Mouse (Mus musculus): ENCODE results near the gene Taldo1.
A peak's percentile ranks its signal among the peaks of the same experiment; 100 is the strongest.
"Not testable (repeated sequence)": the region's sequence is repeated elsewhere in the genome, so short reads cannot be mapped to it uniquely, and the experiment has no call there.

Taldo1 gene

DNA sequence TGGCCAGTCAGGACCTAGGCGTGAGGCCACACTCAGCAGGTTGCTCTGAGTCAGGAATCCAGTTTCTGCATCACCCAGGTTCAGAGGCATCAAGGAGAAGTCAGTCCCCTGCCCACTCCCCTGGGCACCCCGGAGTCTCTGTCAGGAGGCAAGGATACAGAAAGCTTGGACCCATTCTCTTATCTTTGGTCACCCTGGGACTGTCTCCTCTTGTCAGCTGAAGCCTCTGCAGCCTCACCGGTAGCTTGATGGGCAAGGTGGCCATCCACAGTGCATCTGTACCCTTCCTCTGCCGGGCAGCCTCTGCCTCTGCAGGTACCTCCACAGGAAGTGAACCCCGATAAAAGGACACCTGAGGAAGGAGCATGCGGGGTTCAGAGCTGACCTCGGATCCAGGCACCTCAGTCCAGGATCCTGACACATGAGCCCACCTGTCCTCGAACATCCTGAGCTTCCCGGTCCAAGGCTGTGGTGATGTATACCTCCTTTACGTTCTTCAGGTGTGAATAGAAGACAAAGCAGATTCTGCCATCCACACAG, 47.2 kb downstream of the Taldo1 start:
- DNase-seq (ENCODE audit: low read depth, low spot score), result no peak

DNA sequence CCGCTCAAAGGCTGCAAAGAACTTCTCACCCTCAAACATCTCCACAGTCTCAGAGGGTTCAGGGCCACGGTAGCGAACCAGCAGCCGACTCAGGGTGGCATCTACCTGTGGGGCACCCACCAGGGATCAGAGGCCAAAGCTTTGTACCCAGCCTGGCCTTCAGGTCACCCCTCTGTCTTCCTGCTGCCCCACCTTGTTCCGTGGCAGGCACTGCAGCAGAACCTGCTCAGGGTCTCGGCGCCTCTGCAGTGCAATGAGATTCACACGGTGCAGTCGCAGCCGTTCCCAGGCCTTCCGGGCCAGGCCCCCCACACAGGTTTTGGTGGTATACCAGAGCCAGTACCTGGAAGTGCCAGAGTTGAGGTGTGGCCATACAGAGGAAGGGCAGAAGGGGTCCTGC, 47.8 kb downstream of the Taldo1 start:
- DNase-seq (ENCODE audit: low read depth, low spot score), result no peak

DNA sequence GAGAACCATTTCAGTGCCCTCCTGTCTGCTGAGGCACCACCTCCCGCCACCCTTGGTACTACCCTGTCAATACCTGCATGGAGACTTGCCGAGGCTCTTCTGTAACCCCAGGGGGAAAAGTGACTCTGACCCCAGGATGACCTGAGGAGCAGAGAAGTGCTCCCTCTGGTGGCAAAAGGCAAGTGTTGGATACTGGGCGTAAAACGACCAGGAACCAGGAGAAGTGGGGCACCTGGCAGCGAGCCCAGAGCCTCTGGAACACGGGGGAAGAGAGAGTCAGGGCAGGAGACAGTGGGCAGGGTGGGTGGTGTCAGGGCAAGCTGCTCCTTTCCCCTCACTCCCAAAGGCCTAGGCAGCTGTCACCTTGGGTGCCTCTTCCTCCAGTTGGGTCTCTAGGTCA, 48.6 kb downstream of the Taldo1 start:
- DNase-seq (ENCODE audit: low read depth, low spot score), result no peak

DNA sequence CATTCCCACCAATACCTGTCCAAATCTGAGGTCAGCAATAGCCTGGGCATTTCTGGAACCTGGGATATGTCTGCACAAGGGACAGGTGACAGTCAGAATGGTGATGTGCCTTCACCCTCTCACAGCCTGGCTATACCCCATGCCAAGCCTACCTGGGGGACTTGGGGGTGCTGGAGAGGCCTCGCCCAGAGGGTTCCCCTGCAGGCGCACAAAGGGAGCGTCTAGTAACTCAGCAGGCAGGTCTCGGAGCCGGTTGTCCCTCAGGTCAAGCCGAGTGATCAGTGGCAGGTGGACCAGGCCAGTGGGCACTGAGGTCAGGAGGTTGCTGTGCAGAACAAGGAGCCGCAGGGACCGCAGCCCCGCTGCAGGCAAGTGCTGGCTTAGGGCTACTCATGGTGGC, 49.5 kb downstream of the Taldo1 start:
- no peak for DNase-seq (ENCODE audit: low read depth, low spot score)

DNA sequence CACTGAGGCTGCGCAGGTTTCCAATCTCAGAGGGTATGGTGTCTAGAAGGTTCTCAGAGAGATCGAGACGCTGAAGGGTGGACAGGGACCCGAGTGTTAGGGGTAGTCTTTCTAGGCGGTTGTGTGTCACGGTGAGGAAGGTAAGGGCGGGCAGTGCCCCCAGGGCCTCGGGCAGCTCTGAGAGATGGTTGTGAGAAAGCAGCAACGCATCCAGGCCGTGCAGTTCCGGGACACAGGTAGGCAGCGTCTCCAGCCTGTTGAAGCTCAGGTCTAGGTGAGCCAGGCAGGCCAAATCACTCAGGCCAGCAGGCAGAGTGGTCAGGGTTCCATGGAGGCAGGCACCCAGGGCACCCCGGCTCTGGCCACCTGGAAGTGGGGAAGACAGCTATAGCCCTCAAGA, 50.2 kb downstream of the Taldo1 start:
- no peak for DNase-seq (ENCODE audit: low read depth, low spot score)

DNA sequence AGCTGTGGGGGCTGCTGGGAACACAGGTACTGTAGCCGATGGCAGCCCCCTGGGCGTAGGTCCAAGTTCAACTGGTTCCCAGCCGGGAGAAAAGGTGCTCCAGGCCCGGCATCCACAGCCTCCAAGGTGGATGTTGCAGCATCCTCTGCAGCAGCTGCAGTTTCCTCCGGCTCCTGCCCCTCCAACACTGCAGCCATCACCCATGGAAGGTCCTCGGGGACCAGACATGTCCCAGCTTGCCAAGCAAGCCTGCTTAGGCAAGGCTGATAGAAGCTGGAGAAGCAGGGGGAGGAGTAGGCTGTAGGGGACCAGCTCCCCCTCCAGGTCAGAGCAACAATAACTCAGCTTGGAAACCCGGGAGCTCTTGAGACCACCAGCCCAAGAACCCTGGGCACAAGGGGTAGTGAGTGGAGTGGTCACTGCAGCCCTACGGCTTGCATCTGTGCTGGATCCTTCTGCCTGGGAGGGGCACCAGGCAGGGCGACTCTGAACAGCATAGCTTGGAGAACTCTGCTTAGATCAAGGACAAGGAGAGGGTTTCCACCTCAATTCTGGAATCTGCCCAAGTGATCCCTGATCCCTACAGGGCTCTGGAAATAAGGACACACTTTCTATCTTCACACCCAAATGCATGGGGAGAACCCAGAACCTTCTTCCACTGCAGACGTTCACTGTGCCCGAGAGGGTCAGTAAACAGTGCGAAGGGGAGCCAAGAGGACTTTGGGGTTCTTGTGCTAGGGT, 51.3 kb downstream of the Taldo1 start:
- DNase-seq (ENCODE audit: low read depth, low spot score), result no peak

DNA sequence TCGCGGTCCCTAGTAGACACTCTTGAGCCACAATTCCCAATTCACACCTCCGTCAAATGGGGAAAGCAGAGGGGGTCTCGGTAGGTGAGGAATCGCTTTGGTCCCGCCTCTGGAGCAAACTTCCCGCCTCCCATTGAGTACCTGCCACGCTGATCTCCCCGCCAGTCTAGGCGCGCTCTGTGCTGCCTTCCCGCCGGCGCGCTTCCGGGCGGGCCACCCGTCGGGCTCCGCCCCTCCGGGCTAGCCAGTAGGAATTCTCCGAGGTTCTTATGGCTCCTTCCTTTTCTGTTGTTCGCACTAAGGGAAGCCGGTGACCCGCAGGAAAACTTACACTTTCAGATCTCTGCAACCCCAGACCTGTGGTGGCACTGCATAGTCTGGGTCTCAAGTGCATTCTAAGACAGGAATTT, 51.8 kb downstream of the Taldo1 start, which contains the start of gene Pidd1:
Gene Pidd1 (minus strand): TSS at position 198 of the 410 bp plus-strand sequence.
- peak; percentile 70 for DNase-seq (ENCODE audit: low read depth, low spot score)

DNA sequence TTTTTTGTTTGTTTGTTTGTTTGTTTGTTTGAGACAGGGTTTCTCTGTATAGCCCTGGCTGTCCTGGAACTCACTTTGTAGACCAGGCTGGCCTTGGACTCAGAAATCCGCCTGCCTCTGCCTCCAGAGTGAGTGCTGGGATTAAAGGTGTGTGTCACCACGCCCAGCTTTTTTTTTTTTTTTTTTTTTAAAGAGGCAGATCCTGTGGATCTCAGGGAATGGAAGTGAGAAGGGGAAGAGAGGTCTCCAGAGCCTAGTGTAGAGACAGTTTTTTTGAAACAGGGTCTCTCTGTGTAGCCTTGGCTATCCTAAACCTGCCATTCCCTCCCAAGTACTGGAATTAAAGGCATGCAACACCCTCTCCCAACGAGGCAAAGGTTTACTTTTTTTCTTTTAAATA, 54.4 kb downstream of the Taldo1 start:
- DNase-seq (ENCODE audit: low read depth, low spot score), result not testable (repeated sequence)

DNA sequence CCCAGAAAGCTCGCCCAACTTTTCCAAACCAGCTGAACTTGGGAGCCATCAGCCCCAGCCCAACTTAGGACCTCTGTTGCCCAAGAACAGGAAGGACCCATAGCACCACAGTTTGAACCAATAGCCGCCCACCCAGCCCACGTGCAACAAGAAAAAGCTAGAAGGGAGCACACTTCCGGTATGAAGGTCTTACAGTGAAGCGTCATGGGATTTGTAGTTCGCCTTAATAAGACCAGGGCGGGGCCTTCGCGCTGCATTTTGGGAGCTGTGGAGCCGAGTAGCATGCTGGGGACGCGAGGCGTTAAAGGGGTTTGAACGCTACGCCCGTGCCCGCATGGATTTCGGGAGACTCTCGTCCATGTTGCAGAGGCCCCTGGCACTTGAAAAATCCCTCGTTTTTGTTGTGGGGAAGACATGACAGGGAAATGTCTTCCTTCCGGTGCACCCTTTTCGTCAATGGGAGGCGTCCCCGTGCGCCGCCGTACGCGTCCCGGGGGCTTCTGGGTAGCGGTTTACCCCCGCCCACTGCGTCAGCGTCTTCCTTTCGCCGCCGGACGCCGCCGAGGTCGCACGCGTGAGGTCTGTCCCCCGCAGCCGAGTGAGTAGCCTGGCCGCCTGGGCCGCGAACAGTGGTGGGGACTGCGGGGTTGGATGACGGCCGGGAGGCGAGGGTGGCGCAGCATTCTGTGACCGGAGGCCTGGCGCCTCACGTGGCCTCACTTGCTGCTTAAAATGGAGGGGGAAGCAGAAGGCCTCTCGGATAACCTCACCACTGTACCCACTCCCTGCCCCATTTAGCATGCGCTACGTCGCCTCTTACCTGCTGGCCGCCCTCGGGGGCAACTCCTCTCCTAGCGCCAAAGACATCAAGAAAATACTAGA, 55.4 kb downstream of the Taldo1 start, which contains the start of gene Rplp2:
Gene Rplp2 (plus strand): TSS at position 261 of the 882 bp plus-strand sequence.
- peak; percentile 82 for DNase-seq (ENCODE audit: low read depth, low spot score)

DNA sequence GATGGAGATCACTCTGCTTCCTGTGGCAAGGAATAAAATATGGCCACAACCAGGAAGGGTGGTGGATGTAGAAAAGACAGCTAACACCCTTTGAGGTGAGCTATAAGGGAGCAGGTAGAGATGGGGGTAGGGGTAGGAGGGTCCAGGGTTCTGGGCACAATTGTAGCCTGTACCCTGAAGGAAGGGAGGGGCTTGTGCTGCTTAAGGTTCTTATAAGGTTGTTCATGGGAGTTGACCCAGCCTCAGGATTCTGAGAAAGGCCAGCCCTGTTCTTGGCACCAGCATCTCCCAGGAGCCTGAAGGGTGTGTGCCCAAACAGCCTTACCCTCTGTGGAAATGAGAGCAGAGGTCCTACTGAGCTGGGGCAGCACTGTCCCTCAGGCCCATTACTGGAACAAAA, 59.9 kb downstream of the Taldo1 start:
- DNase-seq (ENCODE audit: low read depth, low spot score), result no peak
